ENCODE assay signal across 9 mouse cellular contexts in the genomic region with DNA sequence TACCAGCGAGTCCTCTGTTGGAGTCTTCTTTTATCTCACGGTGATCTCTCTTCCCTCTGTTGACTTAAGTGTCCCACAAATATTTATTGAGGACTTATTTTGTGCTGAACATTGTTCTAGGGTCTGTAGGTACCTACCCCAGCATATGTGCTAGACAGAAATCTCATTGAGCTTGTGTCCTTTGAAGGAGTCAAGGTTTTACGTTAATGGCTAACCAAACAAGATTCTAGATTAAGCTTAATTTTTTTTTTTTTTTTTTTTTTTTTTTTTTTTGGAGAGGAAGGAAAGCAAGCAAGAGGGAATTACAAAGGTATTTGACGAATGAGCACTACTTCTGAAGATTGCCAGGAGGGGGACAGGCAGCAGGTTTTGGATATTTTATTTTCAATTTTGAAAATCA.
DNase-seq lines count a peak whose midpoint lies in the region; ATAC-seq and TF ChIP-seq lines count a peak whose summit lies in the region.
"Had no signal": no experiment of that assay in that cellular context is flagged by ENCODE, and none has a peak within 500 bp of the region (broad histone marks: within the 10 kb centered on the region; RNA-seq: fewer than 3 reads in every experiment).

No protein-coding gene starts in this region.

- DNase-seq in hindbrain, postnatal 0 days (ENCODE audit: low spot score), result no peak
- DNase-seq in midbrain, postnatal 0 days (ENCODE audit: low spot score), result no peak
- no peak for DNase-seq in midbrain, embryonic 14.5 days
- no peak for DNase-seq in gastrocnemius, postnatal 10 days

- peaks cover 16% of the 10 kb centered on the region for H3K4me1 ChIP-seq in erythroblast, embryonic 14.5 days (ENCODE audit: control insufficient read depth)
- no peaks in the 10 kb centered on the region for H3K4me1 ChIP-seq in hindbrain, postnatal 0 days (ENCODE audit: insufficient read depth, low read length)
- H3K4me1 ChIP-seq in hindbrain, embryonic 13.5 days (replicated peaks), result no peaks in the 10 kb centered on the region
- no peaks in the 10 kb centered on the region for H3K4me1 ChIP-seq in midbrain, postnatal 0 days (ENCODE audit: insufficient read depth, low read length)
- 0 out of 2 replicates have a peak, but pooled peaks cover 2% of the 10 kb centered on the region for H3K4me1 ChIP-seq in midbrain, embryonic 14.5 days (ENCODE audit: control insufficient read depth, insufficient read depth, low read length)
- H3K4me1 ChIP-seq: midbrain, embryonic 12.5 days had no signal

- H3K4me2 ChIP-seq in hindbrain, postnatal 0 days (ENCODE audit: low read depth, low read length), result peak overlapping the region; percentile 61; the same call in 1 of the 2 replicates
- no peak overlapping the region; the same call in 1 of the 2 replicates for H3K4me2 ChIP-seq in hindbrain, embryonic 13.5 days
- H3K4me2 ChIP-seq in midbrain, postnatal 0 days (ENCODE audit: low read depth, low read length, poor library complexity, severe bottlenecking), result peak overlapping the region; percentile 58; the same call in 1 of the 2 replicates
- no peak overlapping the region for H3K4me2 ChIP-seq in midbrain, embryonic 14.5 days (ENCODE audit: low read length)

- no peak overlapping the region for H3K9ac ChIP-seq in hindbrain, postnatal 0 days (replicated peaks; ENCODE audit: low read length)
- no peak overlapping the region for H3K9ac ChIP-seq in hindbrain, embryonic 13.5 days
- H3K9ac ChIP-seq in midbrain, postnatal 0 days (replicated peaks; ENCODE audit: low read length, poor library complexity, severe bottlenecking), result no peak overlapping the region
- H3K9ac ChIP-seq in midbrain, embryonic 14.5 days (replicated peaks; ENCODE audit: low read length), result no peak overlapping the region

- no peak for TF ChIP-seq CTCF in hindbrain, postnatal 0 days (IDR thresholded peaks at IDR 0.05; ENCODE audit: low read depth)
- no peak for TF ChIP-seq CTCF in midbrain, postnatal 0 days (IDR thresholded peaks at IDR 0.05)

- 69% methylated on average over 4 of the region's 4 CpGs for WGBS in hindbrain, postnatal 0 days
- 65% methylated on average over 4 of the region's 4 CpGs for WGBS in hindbrain, embryonic 13.5 days
- 65% methylated on average over 4 of the region's 4 CpGs for WGBS in midbrain, postnatal 0 days
- WGBS in midbrain, embryonic 14.5 days, result 70% methylated on average over 4 of the region's 4 CpGs

- H3K4me3 ChIP-seq in erythroblast, embryonic 14.5 days (replicated peaks), result peak overlapping the region; percentile 69
- no peak overlapping the region for H3K4me3 ChIP-seq in hindbrain, postnatal 0 days (ENCODE audit: low read length)
- no peak overlapping the region for H3K4me3 ChIP-seq in hindbrain, embryonic 13.5 days
- H3K4me3 ChIP-seq in midbrain, postnatal 0 days (ENCODE audit: low read depth, low read length), result no peak overlapping the region
- no peak overlapping the region for H3K4me3 ChIP-seq in midbrain, embryonic 14.5 days (replicated peaks; ENCODE audit: low read depth, low read length)

- no peaks in the 10 kb centered on the region for H3K36me3 ChIP-seq in erythroblast, embryonic 14.5 days (ENCODE audit: control insufficient read depth)
- no peaks in the 10 kb centered on the region for H3K36me3 ChIP-seq in hindbrain, postnatal 0 days (ENCODE audit: insufficient read depth, low read length)
- H3K36me3 ChIP-seq in hindbrain, embryonic 13.5 days, result no peaks in the 10 kb centered on the region
- H3K36me3 ChIP-seq in midbrain, postnatal 0 days (ENCODE audit: insufficient read depth, low read length), result no peaks in the 10 kb centered on the region
- H3K36me3 ChIP-seq in midbrain, embryonic 14.5 days (ENCODE audit: control insufficient read depth, insufficient read depth, low read length), result no peaks in the 10 kb centered on the region
- H3K36me3 ChIP-seq: midbrain, embryonic 12.5 days had no signal

- no peak overlapping the region for H3K27ac ChIP-seq in hindbrain, postnatal 0 days
- no peak overlapping the region for H3K27ac ChIP-seq in hindbrain, embryonic 13.5 days
- no peak overlapping the region for H3K27ac ChIP-seq in midbrain, postnatal 0 days (ENCODE audit: low read depth, low read length)
- H3K27ac ChIP-seq in midbrain, embryonic 14.5 days (replicated peaks; ENCODE audit: low read depth, low read length), result no peak overlapping the region
- H3K27ac ChIP-seq: midbrain, embryonic 12.5 days had no signal

- no peak for ATAC-seq in erythroblast, adult 5-6 weeks (replicated peaks; ENCODE audit: low FRiP score, poor library complexity, severe bottlenecking)
- ATAC-seq in hindbrain, postnatal 0 days, result no peak
- no peak for ATAC-seq in hindbrain, embryonic 13.5 days (ENCODE audit: low FRiP score)
- ATAC-seq in midbrain, postnatal 0 days (ENCODE audit: low FRiP score), result no peak
- no peak for ATAC-seq in midbrain, embryonic 14.5 days (ENCODE audit: low FRiP score, low TSS enrichment)
- no peak for ATAC-seq in activated CD4-positive, CD25-positive, alpha-beta regulatory T cell, adult 4 months

- no peaks in the 10 kb centered on the region for H3K9me3 ChIP-seq in erythroblast, embryonic 14.5 days (ENCODE audit: control insufficient read depth, low read length)
- no peaks in the 10 kb centered on the region for H3K9me3 ChIP-seq in hindbrain, postnatal 0 days (ENCODE audit: low read length)
- H3K9me3 ChIP-seq in hindbrain, embryonic 13.5 days, result no peaks in the 10 kb centered on the region
- H3K9me3 ChIP-seq in midbrain, postnatal 0 days (ENCODE audit: low read length), result no peaks in the 10 kb centered on the region
- H3K9me3 ChIP-seq in midbrain, embryonic 14.5 days (ENCODE audit: control insufficient read depth, low read length), result no peaks in the 10 kb centered on the region
- H3K9me3 ChIP-seq: midbrain, embryonic 12.5 days had no signal

- peaks cover 3% of the 10 kb centered on the region; the same call in 1 of the 2 replicates for H3K27me3 ChIP-seq in erythroblast, embryonic 14.5 days (ENCODE audit: control insufficient read depth)
- H3K27me3 ChIP-seq in hindbrain, postnatal 0 days (ENCODE audit: insufficient read depth, low read length), result no peaks in the 10 kb centered on the region; the same call in 1 of the 2 replicates
- peaks cover 34% of the 10 kb centered on the region for H3K27me3 ChIP-seq in hindbrain, embryonic 13.5 days
- peaks cover 11% of the 10 kb centered on the region for H3K27me3 ChIP-seq in midbrain, postnatal 0 days (ENCODE audit: insufficient read depth, low read length)
- H3K27me3 ChIP-seq in midbrain, embryonic 14.5 days (ENCODE audit: control insufficient read depth, insufficient read depth, low read length), result peaks cover 7% of the 10 kb centered on the region; the same call in 1 of the 2 replicates

Comparison
In these comparisons a context has a peak if more than half of its experiments do, and no peak if none do; other contexts are left out.
1. H3K4me2 ChIP-seq: peak in hindbrain, postnatal 0 days (single experiment) and midbrain, postnatal 0 days (single experiment); none in hindbrain, embryonic 13.5 days (single experiment) and midbrain, embryonic 14.5 days (single experiment).